Mouse (Mus musculus) midbrain, postnatal 0 days (tissue): ENCODE results near the gene Rbfox1. TPM values are rescaled to one million over a fixed set of nuclear protein-coding genes. Genes with fewer than 3 reads are reported as not detected.

ENCODE experiments used
- ATAC-seq: fragments of 200-750 bp; cut with Nextera tagmentation; 2 replicates; pipeline ENCODE4 v1.8.0; 2017; ENCODE audit warnings: moderate number of reproducible peaks, mild to moderate bottlenecking, moderate TSS enrichment, moderate library complexity; ENCODE audit not compliant: low FRiP score
- DNase-seq: peaks from one replicate; pipeline ENCODE4 v3.0.0-alpha.2; 2015; ENCODE audit warnings: low spot score
- H3K27ac ChIP-seq: fragments of 300-500 bp; sonication (generic); 2 replicates; pipeline ENCODE4 v1.5.1; 2014; ENCODE audit warnings: low read depth, mild to moderate bottlenecking, low read length, mixed read lengths
- H3K27me3 ChIP-seq: fragments of 300-500 bp; sonication (generic); 2 replicates; pipeline ENCODE4 v1.6.1; 2014; ENCODE audit warnings: low read length, control low read depth, mixed read lengths; ENCODE audit not compliant: insufficient read depth
- H3K36me3 ChIP-seq: fragments of 300-500 bp; sonication (generic); 2 replicates; pipeline ENCODE4 v1.6.1; 2014; ENCODE audit warnings: low read length, control low read depth, mixed read lengths; ENCODE audit not compliant: insufficient read depth
- H3K4me1 ChIP-seq: fragments of 300-500 bp; sonication (generic); 2 replicates; pipeline ENCODE4 v1.6.1; 2014; ENCODE audit warnings: mild to moderate bottlenecking, control low read depth, antibody characterized with exemption, low read length, mixed read lengths; ENCODE audit not compliant: insufficient read depth
- H3K4me2 ChIP-seq: fragments of 300-500 bp; sonication (generic); 2 replicates; pipeline ENCODE4 v1.6.1; 2014; ENCODE audit warnings: low read depth, mild to moderate bottlenecking, low read length, mixed read lengths; ENCODE audit not compliant: poor library complexity, severe bottlenecking
- H3K4me3 ChIP-seq: fragments of 300-500 bp; sonication (generic); 2 replicates; pipeline ENCODE4 v1.5.1; 2014; ENCODE audit warnings: low read depth, mild to moderate bottlenecking, low read length, moderate library complexity
- H3K9ac ChIP-seq: fragments of 300-500 bp; sonication (generic); replicated peaks from 2 replicates; pipeline ENCODE4 v1.6.1; 2014; ENCODE audit warnings: mild to moderate bottlenecking, low read length, moderate library complexity, mixed read lengths; ENCODE audit not compliant: poor library complexity, severe bottlenecking
- H3K9me3 ChIP-seq: fragments of 300-500 bp; sonication (generic); 2 replicates; pipeline ENCODE4 v1.6.1; 2016; ENCODE audit warnings: low read length, control low read depth
- CTCF ChIP-seq: IDR thresholded peaks from 2 replicates; pipeline ENCODE4 v1.5.1; 2016; ENCODE audit warnings: antibody characterized with exemption, mild to moderate bottlenecking
- whole genome bisulfite sequencing: fragments of 180-500 bp; shearing (Covaris S2); extraction: QIAGEN DNeasy Blood & Tissue Kit; methylation state at CpG from one replicate; pipeline ENCODE4 v1.1.7; 2014; 5-methylcytosine and 5-hydroxymethylcytosine counted together
- polyA plus RNA-seq: library from polyadenylated mRNA; unstranded; fragments of >200 nt; fragmentation: Nextera tagmentation; extraction: Ambion mirVana; gene quantifications from 2 replicates; pipeline ENCODE4 v1.2.1, GENCODE M21; 2015
- total RNA-seq: library from RNA; depleted of rRNA; stranded (reverse); fragments of >200 nt; gene quantifications from 2 replicates; pipeline ENCODE4 v1.2.3, GENCODE M21; 2014

Gene Rbfox1
- total and polyA plus RNA-seq, 2 experiments from 2014 or later: 142 to 242 TPM

- no peak overlapping the region for H3K4me3 ChIP-seq
- H3K27me3 ChIP-seq: no peaks in the 10 kb centered on the region
- H3K9me3 ChIP-seq: no peaks in the 10 kb centered on the region
- H3K4me2 ChIP-seq: no peak overlapping the region
- no peak for TF ChIP-seq CTCF
- ATAC-seq (no peak), DNase-seq (no peak)
- WGBS: 12% methylated on average over 8 of the region's 8 CpGs
- H3K4me1 ChIP-seq: no peaks in the 10 kb centered on the region
- no peaks in the 10 kb centered on the region for H3K36me3 ChIP-seq
- H3K9ac ChIP-seq: no peak overlapping the region
- H3K27ac ChIP-seq: no peak overlapping the region
Observed at GRCm38 (mm10) chr16:6964720-6965583, 1079.8 kb downstream of the Rbfox1 start.

GRCm38 (mm10) chr16:6969986-6970385 is 1084.8 kb downstream of the Rbfox1 start:
- TF ChIP-seq CTCF: no peak
- DNase-seq: no peak
- no peak overlapping the region for H3K27ac ChIP-seq
- no peak overlapping the region for H3K4me2 ChIP-seq
- no peak for ATAC-seq
- no peak overlapping the region for H3K4me3 ChIP-seq
- 56% methylated on average over 4 of the region's 4 CpGs for WGBS
- no peaks in the 10 kb centered on the region for H3K36me3 ChIP-seq
- no peak overlapping the region for H3K9ac ChIP-seq
- H3K9me3 ChIP-seq: no peaks in the 10 kb centered on the region
- H3K27me3 ChIP-seq: no peaks in the 10 kb centered on the region
- H3K4me1 ChIP-seq: no peaks in the 10 kb centered on the region

- DNase-seq (no peak), ATAC-seq (no peak)
- H3K9me3 ChIP-seq: no peaks in the 10 kb centered on the region
- no peaks in the 10 kb centered on the region for H3K27me3 ChIP-seq
- no peak for TF ChIP-seq CTCF
- no peaks in the 10 kb centered on the region for H3K4me1 ChIP-seq
- no peak overlapping the region for H3K9ac ChIP-seq
- no peak overlapping the region for H3K27ac ChIP-seq
- H3K36me3 ChIP-seq: no peaks in the 10 kb centered on the region
- WGBS: 61% methylated on average over 7 of the region's 7 CpGs
- no peak overlapping the region for H3K4me2 ChIP-seq
- H3K4me3 ChIP-seq: no peak overlapping the region
Observed at GRCm38 (mm10) chr16:6976341-6976740, 1091.2 kb downstream of the Rbfox1 start.

- Histone ChIP-seq H3K9me3 (no peaks in the 10 kb centered on the region), H3K27me3 (no peaks in the 10 kb centered on the region), H3K9ac (no peak overlapping the region), H3K4me1 (no peaks in the 10 kb centered on the region), H3K27ac (no peak overlapping the region), H3K4me2 (no peak overlapping the region), H3K36me3 (no peaks in the 10 kb centered on the region), H3K4me3 (no peak overlapping the region)
- ATAC-seq: no peak
- WGBS: 92% methylated on average over 2 of the region's 2 CpGs
- no peak for TF ChIP-seq CTCF
- DNase-seq: no peak
Observed at GRCm38 (mm10) chr16:6983947-6984346, 1098.8 kb downstream of the Rbfox1 start.

GRCm38 (mm10) chr16:6986031-6986430 is 1100.9 kb downstream of the Rbfox1 start:
- no peak overlapping the region for H3K4me2 ChIP-seq
- TF ChIP-seq CTCF: no peak
- no peak overlapping the region for H3K27ac ChIP-seq
- ATAC-seq (no peak), DNase-seq (peak; percentile 89)
- H3K27me3 ChIP-seq: no peaks in the 10 kb centered on the region
- H3K9me3 ChIP-seq: no peaks in the 10 kb centered on the region
- no peaks in the 10 kb centered on the region for H3K36me3 ChIP-seq
- H3K4me3 ChIP-seq: no peak overlapping the region
- H3K9ac ChIP-seq: no peak overlapping the region
- H3K4me1 ChIP-seq: no peaks in the 10 kb centered on the region

- no peak for ATAC-seq
- 48% methylated on average over 2 of the region's 2 CpGs for WGBS
Observed at GRCm38 (mm10) chr16:6986494-6986893, 1101.3 kb downstream of the Rbfox1 start.

More at GRCm38 (mm10) chr16:6986494-6986893, 1101.3 kb downstream of the Rbfox1 start:
- Histone ChIP-seq H3K4me3 (no peak overlapping the region), H3K4me1 (no peaks in the 10 kb centered on the region), H3K9ac (no peak overlapping the region), H3K27ac (no peak overlapping the region), H3K4me2 (no peak overlapping the region), H3K9me3 (no peaks in the 10 kb centered on the region), H3K36me3 (no peaks in the 10 kb centered on the region), H3K27me3 (no peaks in the 10 kb centered on the region)
- DNase-seq: no peak
- TF ChIP-seq CTCF: no peak
